Mouse (Mus musculus) lung, embryonic 14.5 days (tissue): Measurements from ENCODE around the gene Vipr1. TPM values are rescaled to one million over a fixed set of nuclear protein-coding genes. Genes with fewer than 3 reads are reported as not detected.

Source experiments
- ATAC-seq: fragments of 200-750 bp; cut with Nextera tagmentation; 2 replicates; pipeline ENCODE4 v1.8.0; 2017; ENCODE audit warnings: mild to moderate bottlenecking, moderate TSS enrichment, moderate library complexity; ENCODE audit not compliant: insufficient read depth
- DNase-seq: peaks from one replicate; pipeline ENCODE4 v3.0.0-alpha.2; 2015
- H3K27ac ChIP-seq: fragments of 300-500 bp; sonication (generic); 2 replicates; pipeline ENCODE4 v1.5.1; 2014; ENCODE audit warnings: low read depth, mild to moderate bottlenecking, moderate library complexity
- H3K27me3 ChIP-seq: fragments of 300-500 bp; sonication (generic); 2 replicates; pipeline ENCODE4 v1.6.1; 2014; ENCODE audit warnings: low read length, control low read depth; ENCODE audit not compliant: insufficient read depth
- H3K36me3 ChIP-seq: fragments of 300-500 bp; sonication (generic); 2 replicates; pipeline ENCODE4 v1.6.1; 2014; ENCODE audit warnings: control low read depth; ENCODE audit not compliant: insufficient read depth
- H3K4me1 ChIP-seq: fragments of 300-500 bp; sonication (generic); 2 replicates; pipeline ENCODE4 v1.6.1; 2014; ENCODE audit warnings: antibody characterized with exemption, control low read depth; ENCODE audit not compliant: insufficient read depth
- H3K4me2 ChIP-seq: fragments of 300-500 bp; sonication (generic); 2 replicates; pipeline ENCODE4 v1.6.1; 2014; ENCODE audit warnings: mild to moderate bottlenecking
- H3K4me3 ChIP-seq: fragments of 300-500 bp; sonication (generic); 2 replicates; pipeline ENCODE4 v1.5.1; 2014; ENCODE audit warnings: low read depth, low read length
- H3K9ac ChIP-seq: fragments of 300-500 bp; sonication (generic); 2 replicates; pipeline ENCODE4 v1.6.1; 2014
- H3K9me3 ChIP-seq: fragments of 300-500 bp; sonication (generic); 2 replicates; pipeline ENCODE4 v1.6.1; 2016; ENCODE audit warnings: low read depth, low read length, control low read depth
- CTCF ChIP-seq: IDR thresholded peaks from 2 replicates; pipeline ENCODE4 v1.5.1; 2016; ENCODE audit warnings: antibody characterized with exemption, low read depth
- WGBS: fragments of 180-500 bp; shearing (Covaris S2); extraction: QIAGEN DNeasy Blood & Tissue Kit; methylation state at CpG from one replicate; pipeline ENCODE4 v1.1.7; 2014; 5-methylcytosine and 5-hydroxymethylcytosine counted together
- polyA plus RNA-seq: library from polyadenylated mRNA; unstranded; fragments of >200 nt; fragmentation: Nextera tagmentation; extraction: Ambion mirVana; gene quantifications from 2 replicates; pipeline ENCODE4 v1.2.1, GENCODE M21; 2014

Vipr1 gene
- polyA plus RNA-seq, 1 experiment from 2014 or later, result 0.54 TPM

GRCm38 (mm10) chr9:121656322-121656721 is 13.8 kb downstream of the Vipr1 start:
- no peak overlapping the region for H3K27ac ChIP-seq
- no peaks in the 10 kb centered on the region for H3K27me3 ChIP-seq
- no peak overlapping the region for H3K4me2 ChIP-seq
- H3K9ac ChIP-seq, result no peak overlapping the region
- TF ChIP-seq CTCF, result no peak
- no peak for ATAC-seq
- H3K9me3 ChIP-seq, result no peaks in the 10 kb centered on the region
- DNase-seq, result no peak
- H3K4me1 ChIP-seq, result no peaks in the 10 kb centered on the region
- no peaks in the 10 kb centered on the region for H3K36me3 ChIP-seq
- H3K4me3 ChIP-seq, result no peak overlapping the region
- 81% methylated on average over 5 of the region's 5 CpGs for WGBS

- H3K27me3 ChIP-seq, result no peaks in the 10 kb centered on the region
- no peak for TF ChIP-seq CTCF
- H3K4me2 ChIP-seq, result no peak overlapping the region
- no peak overlapping the region for H3K27ac ChIP-seq
- no peak overlapping the region for H3K9ac ChIP-seq
- DNase-seq (no peak), ATAC-seq (no peak)
- no peaks in the 10 kb centered on the region for H3K36me3 ChIP-seq
- no peaks in the 10 kb centered on the region for H3K4me1 ChIP-seq
- H3K4me3 ChIP-seq, result no peak overlapping the region
- WGBS, result 50% methylated on average over 13 of the region's 13 CpGs
- no peaks in the 10 kb centered on the region for H3K9me3 ChIP-seq
Measured at GRCm38 (mm10) chr9:121657143-121657542, 14.6 kb downstream of the Vipr1 start.

GRCm38 (mm10) chr9:121658248-121658647 is 15.7 kb downstream of the Vipr1 start:
- no peak for TF ChIP-seq CTCF
- Histone ChIP-seq H3K4me3 (no peak overlapping the region), H3K27ac (no peak overlapping the region), H3K4me1 (no peaks in the 10 kb centered on the region), H3K4me2 (no peak overlapping the region), H3K9me3 (no peaks in the 10 kb centered on the region), H3K36me3 (no peaks in the 10 kb centered on the region), H3K27me3 (no peaks in the 10 kb centered on the region), H3K9ac (no peak overlapping the region)
- DNase-seq (no peak), ATAC-seq (no peak)
- WGBS, result 55% methylated on average over 7 of the region's 7 CpGs

GRCm38 (mm10) chr9:121659791-121660190 is 17.3 kb downstream of the Vipr1 start:
- Histone ChIP-seq H3K4me1 (no peaks in the 10 kb centered on the region), H3K9ac (no peak overlapping the region), H3K27me3 (no peaks in the 10 kb centered on the region), H3K4me2 (no peak overlapping the region), H3K36me3 (no peaks in the 10 kb centered on the region), H3K27ac (no peak overlapping the region), H3K9me3 (no peaks in the 10 kb centered on the region), H3K4me3 (no peak overlapping the region)
- 57% methylated on average over 7 of the region's 7 CpGs for whole genome bisulfite sequencing
- DNase-seq, result no peak
- ATAC-seq, result no peak
- no peak for TF ChIP-seq CTCF

DNA sequence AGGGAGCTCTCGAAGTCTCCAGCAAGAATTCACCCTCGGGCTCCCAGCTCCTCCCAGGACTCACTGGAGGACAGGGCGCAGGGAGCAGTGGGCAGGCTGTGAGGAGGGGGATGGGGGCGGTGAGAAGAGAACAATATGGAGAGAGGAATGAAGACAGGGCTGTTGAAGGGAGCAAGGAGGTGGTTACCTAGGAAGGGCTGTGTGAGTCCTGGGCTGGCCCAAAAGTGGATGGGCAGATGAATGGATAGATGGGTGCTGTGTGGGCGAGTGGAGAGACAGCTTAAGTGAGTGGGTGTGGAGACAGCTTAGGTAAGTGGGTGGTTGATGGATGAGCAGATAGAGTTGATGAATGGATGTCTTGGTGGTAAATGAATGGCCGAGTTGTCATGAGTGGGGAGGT is 21.0 kb downstream of the Vipr1 start:
- peaks cover under 1% of the 10 kb centered on the region for H3K27me3 ChIP-seq
- H3K4me3 ChIP-seq, result no peak overlapping the region
- no peak for DNase-seq
- H3K9me3 ChIP-seq, result no peaks in the 10 kb centered on the region
- 64% methylated on average over 6 of the region's 6 CpGs for WGBS
- TF ChIP-seq CTCF, result no peak
- H3K9ac ChIP-seq, result no peak overlapping the region
- H3K4me1 ChIP-seq, result no peaks in the 10 kb centered on the region
- H3K4me2 ChIP-seq, result no peak overlapping the region
- ATAC-seq, result no peak
- no peak overlapping the region for H3K27ac ChIP-seq
- H3K36me3 ChIP-seq, result no peaks in the 10 kb centered on the region

DNA sequence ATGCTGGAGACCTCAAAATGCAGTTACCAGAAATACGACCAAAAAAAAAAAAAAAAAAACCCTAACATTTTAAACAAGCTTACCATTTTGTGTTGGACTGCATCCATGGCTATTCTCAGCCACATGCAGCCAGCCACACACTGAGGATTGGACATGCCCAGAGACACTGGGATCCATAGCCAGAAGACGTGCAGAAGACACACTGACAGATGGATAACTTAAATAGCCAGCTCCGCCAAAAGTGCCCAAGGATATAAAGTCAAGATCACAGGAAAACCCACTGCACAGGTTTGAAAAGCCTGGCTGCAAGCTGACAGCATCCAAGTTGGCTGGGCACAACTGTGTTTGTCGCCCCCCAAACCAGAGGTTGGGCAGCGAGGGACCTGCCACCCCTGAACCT is 21.6 kb downstream of the Vipr1 start:
- Histone ChIP-seq H3K36me3 (no peaks in the 10 kb centered on the region), H3K9ac (no peak overlapping the region), H3K27ac (no peak overlapping the region), H3K4me1 (no peaks in the 10 kb centered on the region), H3K4me3 (no peak overlapping the region), H3K4me2 (no peak overlapping the region), H3K27me3 (peaks cover 7% of the 10 kb centered on the region), H3K9me3 (no peaks in the 10 kb centered on the region)
- ATAC-seq (no peak), DNase-seq (no peak)
- 77% methylated on average over 5 of the region's 5 CpGs for WGBS
- no peak for TF ChIP-seq CTCF

GRCm38 (mm10) chr9:121666957-121667630 is 24.6 kb downstream of the Vipr1 start:
- WGBS, result 57% methylated on average over 16 of the region's 16 CpGs
- DNase-seq (peak; percentile 37), ATAC-seq (no peak)
- Histone ChIP-seq H3K4me2 (no peak overlapping the region), H3K4me1 (peaks cover 3% of the 10 kb centered on the region), H3K4me3 (no peak overlapping the region), H3K27ac (no peak overlapping the region), H3K27me3 (peaks cover 22% of the 10 kb centered on the region), H3K36me3 (no peaks in the 10 kb centered on the region), H3K9me3 (no peaks in the 10 kb centered on the region), H3K9ac (no peak overlapping the region)
- no peak for TF ChIP-seq CTCF
